Mouse (Mus musculus): Measurements from ENCODE around the gene Trim37.

DNA sequence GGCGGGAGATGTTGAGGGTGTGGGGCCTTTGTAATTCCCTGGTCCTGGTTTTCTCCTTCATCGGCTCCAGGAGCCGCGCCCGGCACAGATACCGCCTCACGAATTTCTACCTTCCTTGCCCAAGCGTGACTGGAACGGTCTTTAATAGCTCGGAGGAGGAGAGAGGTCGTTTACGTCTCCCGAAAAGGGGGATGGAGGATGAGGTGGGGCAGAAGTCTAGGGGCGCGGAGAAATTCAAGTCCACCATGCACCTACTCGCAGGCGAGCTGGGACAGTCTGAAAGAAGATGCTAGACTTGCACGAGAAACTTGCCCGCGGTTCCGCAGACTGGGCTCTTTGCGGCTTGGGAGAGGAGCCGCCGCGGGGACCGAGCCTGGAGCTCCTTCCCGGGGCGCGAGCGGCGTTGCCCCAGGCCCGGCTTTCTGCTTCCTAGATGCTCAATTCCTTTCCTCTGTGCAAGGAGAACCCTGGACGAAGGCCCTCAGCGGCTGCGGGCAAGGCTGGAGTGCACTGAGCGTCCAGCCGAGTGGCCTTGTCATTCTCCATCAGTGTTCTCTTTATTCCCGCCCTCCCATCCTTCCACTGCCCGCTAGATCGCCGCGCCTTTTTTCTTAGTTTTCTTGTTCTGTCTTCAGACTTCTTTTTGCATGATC is 17.2 kb upstream of the Trim37 start:
- TF ChIP-seq ZC3H11A (IDR thresholded peaks at IDR 0.05; ENCODE audit: borderline replicate concordance, low read depth, low read length): no peak
- no peak for TF ChIP-seq HCFC1 (IDR thresholded peaks at IDR 0.05; ENCODE audit: borderline replicate concordance, insufficient read depth, low read length)
- TF ChIP-seq ZNF384 (IDR thresholded peaks at IDR 0.05; ENCODE audit: low read depth, low read length): no peak
- TF ChIP-seq CHD2 (IDR thresholded peaks at IDR 0.05; ENCODE audit: low read depth, low read length): no peak

All from ES-E14 (cell line).